Mouse (Mus musculus) spleen, adult 2 months (tissue): ENCODE measurements around the gene Mybph.

ENCODE experiments used
- CTCF ChIP-seq: fragments of 200-500 bp; IDR thresholded peaks from 2 replicates; pipeline ENCODE4 v1.5.1; 2011; ENCODE audit warnings: mild to moderate bottlenecking, inconsistent platforms; ENCODE audit not compliant: insufficient read depth, insufficient read length, insufficient replicate concordance; ENCODE audit errors: extremely low read depth
- POLR2A ChIP-seq: fragments of 200-500 bp; IDR thresholded peaks from 2 replicates; pipeline ENCODE4 v1.6.1; 2011; ENCODE audit warnings: low read depth, low read length, inconsistent platforms

DNA sequence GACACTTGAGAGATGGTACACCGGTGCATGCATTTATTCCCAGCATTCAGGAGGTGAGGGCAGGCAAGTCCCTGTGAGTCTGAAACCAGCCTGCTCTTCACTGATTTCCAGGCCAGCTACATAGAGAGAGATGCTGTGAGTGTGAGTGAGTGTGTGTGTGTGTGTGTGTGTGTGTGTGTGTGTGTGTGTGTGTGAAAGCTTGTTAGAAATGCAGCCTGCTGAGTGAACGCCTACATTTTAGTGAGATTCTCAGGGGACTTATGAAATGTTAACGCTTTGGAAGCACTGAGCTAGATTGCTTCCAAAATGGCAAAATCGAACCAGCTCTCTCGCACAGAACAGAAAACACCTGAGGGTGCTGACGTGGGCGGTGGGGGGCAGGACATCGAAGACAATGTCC is 47.2 kb upstream of the Mybph start:
- TF ChIP-seq CTCF (no peak), POLR2A (no peak)
